Mouse (Mus musculus) embryo, embryonic 11 days (tissue): ENCODE results near the gene Polr2j.

Experiments used
- DNase-seq: peaks from one replicate; pipeline ENCODE4 v3.0.0-alpha.2; 2015

Polr2j gene

GRCm38 (mm10) chr5:136169626-136170511 lies 53.4 kb downstream of the Polr2j start:
- peak; percentile 35 for DNase-seq

- DNase-seq: peak; percentile 92
Measured at GRCm38 (mm10) chr5:136170512-136171362, 54.3 kb downstream of the Polr2j start, which contains the start of gene Orai2. TSS of gene Orai2 (minus strand) at chr5:136170713.

GRCm38 (mm10) chr5:136171363-136172341 lies 55.2 kb downstream of the Polr2j start:
- peak; percentile 14 for DNase-seq
